Mouse (Mus musculus): ENCODE measurements around the gene Ryr1.

DNA sequence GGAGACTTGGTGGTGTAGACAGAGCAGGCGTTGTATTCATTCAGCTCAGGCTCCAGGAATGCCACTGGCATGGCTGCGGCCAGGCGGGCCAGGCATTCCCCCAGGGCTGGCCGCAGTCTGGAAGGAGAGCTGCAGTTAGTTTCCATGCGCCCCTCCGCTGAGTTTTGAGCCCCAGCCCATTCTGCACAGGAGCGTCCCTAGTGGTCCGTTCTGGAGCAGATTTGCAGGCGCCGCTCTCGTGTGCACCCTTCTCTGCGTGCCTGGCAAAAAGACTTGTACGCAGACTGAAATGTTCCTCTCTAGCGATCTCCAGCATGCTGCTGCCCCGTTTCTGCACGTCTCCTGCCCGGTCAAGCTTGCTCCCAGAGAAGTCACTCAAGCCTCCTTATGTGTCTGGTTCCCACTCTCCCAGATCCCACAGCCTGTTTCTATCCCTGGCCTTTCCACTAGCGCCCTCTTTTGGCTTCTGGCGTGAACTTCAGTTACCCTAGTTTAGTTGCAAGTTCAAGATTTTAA lies 63.4 kb downstream of the Ryr1 start:
- TF ChIP-seq CTCF (IDR thresholded peaks at IDR 0.05; ENCODE audit: low read depth), result peak; percentile 50
- no peak for TF ChIP-seq EP300 (IDR thresholded peaks at IDR 0.05; ENCODE audit: low read depth)
